ENCODE assay signal across 17 mouse cellular contexts in the genomic region with DNA sequence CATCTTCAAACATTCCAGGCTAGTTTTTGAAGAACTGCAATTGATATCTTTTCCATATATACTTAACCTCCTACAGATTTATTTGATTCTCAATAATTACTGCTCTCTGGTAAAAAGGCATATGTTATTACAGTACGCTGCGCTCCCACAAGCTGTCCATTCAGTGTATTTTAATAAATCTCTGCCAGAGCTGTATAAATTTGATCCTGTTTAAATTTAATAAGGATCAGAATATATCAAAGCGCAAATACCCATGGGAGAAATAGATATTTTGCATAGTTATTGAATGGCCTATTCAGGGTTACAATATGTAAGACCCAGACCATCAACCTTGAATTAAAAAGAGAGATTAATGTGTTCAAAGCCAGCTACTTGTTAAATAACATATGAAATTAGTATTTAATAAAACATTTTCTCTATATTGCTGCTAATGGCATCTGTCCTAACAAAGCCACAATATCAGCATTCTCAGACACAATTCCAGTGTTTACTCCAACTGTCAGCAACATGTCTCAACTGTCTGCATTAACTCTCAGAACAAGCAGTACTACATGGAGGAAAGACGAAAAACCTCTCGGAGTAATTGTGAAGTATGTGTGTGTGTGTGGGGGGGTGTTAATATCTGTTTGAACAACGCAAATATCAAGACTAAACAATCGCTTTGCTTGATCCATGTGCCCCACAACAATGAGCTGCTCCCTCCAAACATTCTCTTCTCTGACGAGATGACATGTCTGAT.
"Had no signal": no experiment of that assay in that cellular context is flagged by ENCODE, and none has a peak within 500 bp of the region (broad histone marks: within the 10 kb centered on the region; RNA-seq: fewer than 3 reads in every experiment).

No protein-coding gene starts in this region.

- H3K27ac ChIP-seq: kidney, embryonic 15.5 days; limb, embryonic 10.5 days; limb, embryonic 13.5 days; liver, embryonic 12.5 days; liver, embryonic 15.5 days; lung, embryonic 15.5 days had no signal

- H3K9ac ChIP-seq: kidney, embryonic 15.5 days; limb, embryonic 13.5 days; liver, embryonic 12.5 days; liver, embryonic 15.5 days; lung, embryonic 15.5 days had no signal

- DNase-seq: kidney, adult 11 months; kidney, adult 8-10 months; kidney, postnatal 10 days; kidney, postnatal 4 days; liver; lung, adult 18-20 months; lung, postnatal 10 days; lung, postnatal 36 days; thymus, adult 18-20 months; thymus, postnatal 36 days had no signal

- H3K4me3 ChIP-seq: kidney, embryonic 15.5 days; limb, embryonic 10.5 days; limb, embryonic 13.5 days; liver, embryonic 12.5 days; liver, embryonic 15.5 days; lung, embryonic 15.5 days; megakaryocyte, embryonic 14.5 days had no signal

- H3K4me2 ChIP-seq: kidney, embryonic 15.5 days; limb, embryonic 13.5 days; liver, embryonic 12.5 days; liver, embryonic 15.5 days; lung, embryonic 15.5 days had no signal

- H3K4me1 ChIP-seq: limb, embryonic 10.5 days; limb, embryonic 13.5 days; liver, embryonic 12.5 days; liver, embryonic 15.5 days; lung, embryonic 15.5 days; megakaryocyte, embryonic 14.5 days had no signal

- ATAC-seq: liver, embryonic 12.5 days had no signal

- H3K36me3 ChIP-seq: limb, embryonic 10.5 days; limb, embryonic 13.5 days; liver, embryonic 12.5 days; liver, embryonic 15.5 days; lung, embryonic 15.5 days had no signal

- H3K27me3 ChIP-seq: kidney, embryonic 15.5 days; liver, embryonic 12.5 days; liver, embryonic 15.5 days; lung, embryonic 15.5 days; megakaryocyte, embryonic 14.5 days had no signal

- H3K9me3 ChIP-seq: kidney, embryonic 15.5 days; limb, embryonic 10.5 days; limb, embryonic 13.5 days; liver, embryonic 12.5 days; liver, embryonic 15.5 days; lung, embryonic 15.5 days had no signal
